Mouse (Mus musculus): ENCODE data around the gene Fads1.

Gene Fads1

DNA sequence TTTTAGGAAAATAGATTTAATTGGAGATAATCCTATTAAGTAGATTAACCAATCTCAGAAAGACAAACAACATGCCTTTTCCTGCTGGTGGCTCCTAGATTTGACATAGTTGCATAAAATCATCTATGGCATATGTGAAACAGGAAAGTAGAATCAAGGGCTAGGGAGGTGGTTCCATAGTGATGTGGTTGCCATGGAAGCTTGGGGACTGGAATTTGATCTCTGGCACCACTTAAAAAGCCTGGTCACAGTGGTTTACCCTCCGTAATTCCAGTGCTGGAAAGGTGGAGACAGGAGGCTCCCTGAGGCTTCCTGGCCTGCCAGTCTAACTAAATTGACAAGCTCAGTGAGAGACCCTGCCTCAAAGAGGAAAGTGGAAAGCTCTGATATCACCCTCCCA lies 12.2 kb upstream of the Fads1 start:
- Histone ChIP-seq H3K36me3 (ENCODE audit: control insufficient read depth, insufficient read depth, low read length, poor library complexity, severe bottlenecking) (no peaks in the 10 kb centered on the region), H3K27me3 (ENCODE audit: control insufficient read depth, insufficient read depth, low read length, poor library complexity, severe bottlenecking) (no peaks in the 10 kb centered on the region)
- no peak for DNase-seq (ENCODE audit: low read depth, low spot score)

DNA sequence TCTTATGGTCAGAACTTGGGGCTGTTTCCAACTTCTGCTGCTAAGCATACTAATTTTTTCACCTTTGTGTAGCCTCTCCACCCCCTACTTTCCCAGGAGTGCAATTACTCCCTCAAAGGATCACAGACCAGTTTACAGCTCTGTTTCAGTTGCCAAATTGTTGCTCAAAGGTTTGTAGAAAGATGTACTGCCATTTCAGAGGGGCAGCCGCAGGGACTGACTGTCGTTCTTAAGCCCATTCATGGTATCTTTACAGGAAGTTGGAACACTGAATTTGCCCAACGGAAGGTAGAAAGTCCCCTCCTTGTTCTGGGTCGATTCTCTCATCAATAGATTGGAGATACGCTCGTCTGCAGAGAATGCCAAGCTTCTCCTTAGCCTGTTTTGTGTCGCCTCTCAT lies 11.3 kb upstream of the Fads1 start:
- no peak for DNase-seq (ENCODE audit: low read depth, low spot score)
- Histone ChIP-seq H3K27me3 (ENCODE audit: control insufficient read depth, insufficient read depth, low read length, poor library complexity, severe bottlenecking) (no peaks in the 10 kb centered on the region), H3K36me3 (ENCODE audit: control insufficient read depth, insufficient read depth, low read length, poor library complexity, severe bottlenecking) (no peaks in the 10 kb centered on the region)

DNA sequence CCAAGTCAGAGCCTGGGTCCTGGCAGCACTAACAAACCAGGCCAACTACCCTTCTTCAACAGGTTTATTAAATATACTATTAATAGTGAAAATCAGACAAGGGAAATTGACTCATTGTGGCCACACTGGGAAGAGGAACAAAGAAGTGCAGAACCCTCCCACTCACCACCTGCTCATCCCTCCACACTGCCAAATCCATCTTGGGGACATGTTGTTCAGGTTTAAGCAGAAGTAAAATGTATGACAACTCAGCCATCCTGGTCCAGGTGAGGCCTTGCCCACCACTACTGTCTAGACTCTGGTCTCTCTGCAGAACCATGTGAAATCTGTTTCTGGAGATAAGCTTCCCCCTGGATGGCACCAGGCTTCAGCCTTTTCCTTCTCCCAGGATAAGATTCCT lies 10.8 kb upstream of the Fads1 start:
- Histone ChIP-seq H3K27me3 (ENCODE audit: control insufficient read depth, insufficient read depth, low read length, poor library complexity, severe bottlenecking) (no peaks in the 10 kb centered on the region), H3K36me3 (ENCODE audit: control insufficient read depth, insufficient read depth, low read length, poor library complexity, severe bottlenecking) (no peaks in the 10 kb centered on the region)
- DNase-seq (ENCODE audit: low read depth, low spot score): peak; percentile 9

GRCm38 (mm10) chr19:10173116-10173718 lies 9.5 kb upstream of the Fads1 start:
- Histone ChIP-seq H3K36me3 (ENCODE audit: control insufficient read depth, insufficient read depth, low read length, poor library complexity, severe bottlenecking) (no peaks in the 10 kb centered on the region), H3K27me3 (ENCODE audit: control insufficient read depth, insufficient read depth, low read length, poor library complexity, severe bottlenecking) (no peaks in the 10 kb centered on the region)
- DNase-seq (ENCODE audit: low read depth, low spot score): peak; percentile 13

- DNase-seq (ENCODE audit: low read depth, low spot score): peak; percentile 38
- H3K36me3 ChIP-seq (ENCODE audit: control insufficient read depth, insufficient read depth, low read length, poor library complexity, severe bottlenecking): no peaks in the 10 kb centered on the region
- H3K27me3 ChIP-seq (ENCODE audit: control insufficient read depth, insufficient read depth, low read length, poor library complexity, severe bottlenecking): no peaks in the 10 kb centered on the region
Observed at GRCm38 (mm10) chr19:10173844-10174539, 8.7 kb upstream of the Fads1 start.

GRCm38 (mm10) chr19:10174956-10175355 lies 7.7 kb upstream of the Fads1 start:
- Histone ChIP-seq H3K36me3 (ENCODE audit: control insufficient read depth, insufficient read depth, low read length, poor library complexity, severe bottlenecking) (no peaks in the 10 kb centered on the region), H3K27me3 (ENCODE audit: control insufficient read depth, insufficient read depth, low read length, poor library complexity, severe bottlenecking) (no peaks in the 10 kb centered on the region)
- no peak for DNase-seq (ENCODE audit: low read depth, low spot score)

DNA sequence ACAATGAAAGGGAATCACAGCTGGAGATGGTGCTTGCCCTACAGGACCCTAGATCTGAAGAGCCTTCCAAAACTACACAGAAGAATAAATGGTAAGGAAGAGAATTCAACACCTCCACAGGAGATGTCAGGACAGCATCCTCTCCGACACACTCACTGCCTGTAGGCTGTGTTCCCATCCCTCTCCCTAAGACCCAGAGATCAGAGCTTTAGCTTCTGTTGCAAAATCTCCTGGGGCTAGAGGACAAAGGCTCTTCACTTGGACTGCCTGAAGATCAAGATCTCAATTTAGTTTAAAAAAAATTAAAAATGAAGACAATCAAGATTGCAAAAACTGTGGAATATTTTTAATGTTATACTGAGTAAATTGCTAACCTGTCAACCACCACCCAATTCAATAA lies 6.2 kb upstream of the Fads1 start:
- Histone ChIP-seq H3K27me3 (ENCODE audit: control insufficient read depth, insufficient read depth, low read length, poor library complexity, severe bottlenecking) (no peaks in the 10 kb centered on the region), H3K36me3 (ENCODE audit: control insufficient read depth, insufficient read depth, low read length, poor library complexity, severe bottlenecking) (no peaks in the 10 kb centered on the region)
- DNase-seq (ENCODE audit: low read depth, low spot score): no peak

DNA sequence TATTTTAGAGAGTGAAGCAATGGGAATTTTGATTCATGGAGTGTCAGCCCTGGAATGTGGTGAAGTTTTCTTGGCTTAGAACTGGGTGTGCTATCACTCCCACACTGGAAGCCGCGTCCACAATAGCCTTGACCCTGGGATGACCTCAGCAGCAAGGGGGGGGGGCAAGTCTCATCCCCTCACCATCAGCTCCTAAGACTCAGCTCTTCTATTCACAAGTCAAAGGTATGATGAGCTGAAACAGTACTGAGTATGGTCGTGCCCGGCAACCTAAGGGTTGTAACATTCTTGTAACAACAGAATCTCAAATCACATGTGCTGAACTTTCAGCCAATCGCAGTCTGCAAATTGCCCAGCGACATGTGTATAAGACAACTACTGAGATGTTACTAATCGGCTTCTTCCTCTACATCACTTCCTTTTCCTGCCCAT lies 5.7 kb upstream of the Fads1 start:
- DNase-seq (ENCODE audit: low read depth, low spot score): no peak
- Histone ChIP-seq H3K27me3 (ENCODE audit: control insufficient read depth, insufficient read depth, low read length, poor library complexity, severe bottlenecking) (no peaks in the 10 kb centered on the region), H3K36me3 (ENCODE audit: control insufficient read depth, insufficient read depth, low read length, poor library complexity, severe bottlenecking) (no peaks in the 10 kb centered on the region)

DNA sequence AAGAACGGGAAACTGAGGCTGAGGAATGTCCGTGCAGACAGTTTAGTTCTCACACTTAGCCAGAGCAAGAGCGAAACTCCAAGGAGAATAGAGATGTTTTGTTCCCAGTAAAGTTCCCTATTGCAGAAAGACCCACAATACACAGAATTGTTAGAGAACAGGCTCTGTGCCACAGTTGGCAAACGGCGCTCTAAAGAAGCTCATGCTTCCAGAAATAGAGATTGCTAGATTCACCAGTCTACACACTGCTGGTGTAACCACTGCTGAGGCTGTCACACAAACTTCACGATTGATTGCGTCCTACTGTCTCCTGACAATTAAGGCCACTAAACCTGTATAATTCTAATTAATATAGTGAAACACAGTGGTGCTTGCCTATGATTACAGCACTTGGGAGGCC lies 1.5 kb upstream of the Fads1 start:
- no peak for DNase-seq (ENCODE audit: low read depth, low spot score)
- Histone ChIP-seq H3K36me3 (ENCODE audit: control insufficient read depth, insufficient read depth, low read length, poor library complexity, severe bottlenecking) (no peaks in the 10 kb centered on the region), H3K27me3 (ENCODE audit: control insufficient read depth, insufficient read depth, low read length, poor library complexity, severe bottlenecking) (no peaks in the 10 kb centered on the region)

DNA sequence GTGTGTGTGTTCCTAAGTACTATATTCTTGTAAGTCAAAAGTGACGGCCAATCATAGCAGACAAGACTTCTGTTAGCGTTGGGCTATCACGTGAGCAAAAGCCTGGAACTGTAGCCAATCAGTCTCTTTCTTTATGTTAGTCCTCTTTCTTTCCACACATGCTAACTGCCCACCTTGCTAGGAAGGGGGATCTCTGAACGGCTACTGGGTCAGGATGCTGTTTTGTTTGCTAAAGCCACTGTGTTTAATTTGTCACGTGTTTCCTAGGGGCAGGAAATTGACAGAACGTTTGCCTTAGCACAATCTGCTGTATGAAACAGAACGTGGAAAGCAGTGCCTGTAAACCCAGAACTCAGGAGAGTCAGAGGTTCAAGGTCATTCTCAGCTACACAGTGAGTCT lies 546 bp upstream of the Fads1 start:
- Histone ChIP-seq H3K36me3 (ENCODE audit: control insufficient read depth, insufficient read depth, low read length, poor library complexity, severe bottlenecking) (no peaks in the 10 kb centered on the region), H3K27me3 (ENCODE audit: control insufficient read depth, insufficient read depth, low read length, poor library complexity, severe bottlenecking) (no peaks in the 10 kb centered on the region)
- DNase-seq (ENCODE audit: low read depth, low spot score): no peak

- peak; percentile 22 for DNase-seq (ENCODE audit: low read depth, low spot score)
- H3K36me3 ChIP-seq (ENCODE audit: control insufficient read depth, insufficient read depth, low read length, poor library complexity, severe bottlenecking): no peaks in the 10 kb centered on the region
Observed at GRCm38 (mm10) chr19:10183299-10183983, 753 bp downstream of the Fads1 start.

DNA sequence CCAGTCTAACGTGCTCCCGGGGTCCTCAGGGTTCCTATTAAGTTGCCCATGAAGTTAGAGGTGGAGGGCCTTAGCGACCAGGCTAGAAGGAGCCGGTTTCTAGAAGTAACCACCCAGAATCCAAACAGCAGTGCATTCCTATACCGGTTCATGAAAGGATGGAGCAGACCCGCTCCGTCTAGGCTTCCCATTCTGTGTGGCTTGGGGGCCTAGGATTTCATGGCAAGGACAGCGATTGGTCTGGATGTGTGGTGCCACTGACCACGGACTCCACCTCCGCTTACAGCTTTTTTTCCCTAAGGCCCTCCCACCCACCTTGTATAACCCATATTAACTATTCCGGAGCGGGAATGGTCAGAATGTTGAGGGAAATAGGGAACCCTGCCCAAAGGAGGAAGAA lies 1.4 kb downstream of the Fads1 start:
- Histone ChIP-seq H3K36me3 (ENCODE audit: control insufficient read depth, insufficient read depth, low read length, poor library complexity, severe bottlenecking) (no peaks in the 10 kb centered on the region), H3K27me3 (ENCODE audit: control insufficient read depth, insufficient read depth, low read length, poor library complexity, severe bottlenecking) (no peaks in the 10 kb centered on the region)
- no peak for DNase-seq (ENCODE audit: low read depth, low spot score)

More at GRCm38 (mm10) chr19:10183299-10183983, 753 bp downstream of the Fads1 start:
- no peaks in the 10 kb centered on the region for H3K27me3 ChIP-seq (ENCODE audit: control insufficient read depth, insufficient read depth, low read length, poor library complexity, severe bottlenecking)

DNA sequence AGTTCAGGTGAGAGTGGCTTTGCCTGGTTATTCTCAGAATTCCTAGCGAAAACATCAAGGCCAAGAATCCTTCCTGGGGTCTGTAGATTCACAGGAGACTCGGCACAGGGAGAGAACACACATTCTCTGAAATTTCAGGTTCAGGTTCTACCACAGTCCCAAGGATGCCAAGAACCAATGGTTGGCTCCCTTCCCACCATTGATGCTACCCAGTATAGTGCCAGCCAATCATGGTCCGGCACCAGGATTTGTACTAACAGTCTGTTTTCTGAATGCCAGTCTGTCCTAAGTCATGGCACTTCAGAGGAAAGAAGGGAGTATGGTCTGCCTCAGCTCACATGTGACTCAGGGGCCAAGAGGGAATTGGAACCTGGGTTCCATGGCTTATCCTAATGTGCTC lies 3.2 kb downstream of the Fads1 start:
- Histone ChIP-seq H3K36me3 (ENCODE audit: control insufficient read depth, insufficient read depth, low read length, poor library complexity, severe bottlenecking) (no peaks in the 10 kb centered on the region), H3K27me3 (ENCODE audit: control insufficient read depth, insufficient read depth, low read length, poor library complexity, severe bottlenecking) (no peaks in the 10 kb centered on the region)
- no peak for DNase-seq (ENCODE audit: low read depth, low spot score)

DNA sequence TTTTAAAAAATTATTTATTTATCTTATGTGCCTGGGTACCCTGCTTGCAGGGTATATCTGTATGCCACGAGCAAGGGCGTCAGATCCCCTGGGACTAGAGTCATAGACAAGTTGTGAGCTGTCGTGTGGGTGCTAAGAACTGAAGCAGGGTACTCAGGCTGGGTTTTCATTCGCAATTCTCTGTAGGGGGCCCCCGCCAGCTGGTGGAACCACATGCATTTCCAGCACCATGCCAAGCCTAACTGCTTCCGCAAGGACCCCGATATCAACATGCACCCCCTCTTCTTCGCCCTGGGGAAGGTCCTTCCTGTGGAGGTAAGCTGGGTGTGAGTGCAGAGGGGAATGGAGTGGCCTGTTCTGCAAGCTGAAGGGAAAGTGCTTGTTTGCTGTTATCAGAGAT lies 3.9 kb downstream of the Fads1 start:
- H3K27me3 ChIP-seq (ENCODE audit: control insufficient read depth, insufficient read depth, low read length, poor library complexity, severe bottlenecking): no peaks in the 10 kb centered on the region
- H3K36me3 ChIP-seq (ENCODE audit: control insufficient read depth, insufficient read depth, low read length, poor library complexity, severe bottlenecking): no peaks in the 10 kb centered on the region
- DNase-seq (ENCODE audit: low read depth, low spot score): no peak

GRCm38 (mm10) chr19:10188281-10188811 lies 5.7 kb downstream of the Fads1 start:
- H3K36me3 ChIP-seq (ENCODE audit: control insufficient read depth, insufficient read depth, low read length, poor library complexity, severe bottlenecking): no peaks in the 10 kb centered on the region
- H3K27me3 ChIP-seq (ENCODE audit: control insufficient read depth, insufficient read depth, low read length, poor library complexity, severe bottlenecking): no peaks in the 10 kb centered on the region
- DNase-seq (ENCODE audit: low read depth, low spot score): no peak
